ENCODE assay signal across 25 mouse cellular contexts in genomic region chr6:131269599-131269998, GRCm38 (mm10). TPM values are rescaled to one million over a fixed set of nuclear protein-coding genes. Genes with fewer than 3 reads are reported as not detected.
DNase-seq lines count a peak whose midpoint lies in the region; ATAC-seq and TF ChIP-seq lines count a peak whose summit lies in the region.
"Had no signal": no experiment of that assay in that cellular context is flagged by ENCODE, and none has a peak within 500 bp of the region (broad histone marks: within the 10 kb centered on the region; RNA-seq: fewer than 3 reads in every experiment).

No protein-coding gene starts in this region.

- no peaks in the 10 kb centered on the region for H3K4me1 ChIP-seq in liver, adult 2 months (ENCODE audit: control insufficient read depth, insufficient read depth, low read length)
- no peaks in the 10 kb centered on the region for H3K4me1 ChIP-seq in liver, embryonic 12.5 days
- H3K4me1 ChIP-seq: embryonic facial prominence, embryonic 15.5 days; forebrain, embryonic 15.5 days; heart, embryonic 15.5 days; hindbrain, embryonic 10.5 days had no signal

- 87% methylated on average over 2 of the region's 2 CpGs for WGBS in liver, adult 2 months
- WGBS in liver, embryonic 12.5 days (ENCODE audit: insufficient replicate concordance): 68% methylated on average over 2 of the region's 2 CpGs

- no peak overlapping the region for H3K4me3 ChIP-seq in liver, adult 2 months (ENCODE audit: insufficient read depth, low read depth, low read length)
- H3K4me3 ChIP-seq in liver, embryonic 12.5 days: no peak overlapping the region
- H3K4me3 ChIP-seq: embryonic facial prominence, embryonic 15.5 days; erythroblast, embryonic 14.5 days; forebrain, embryonic 15.5 days; heart, adult 2 months; heart, embryonic 15.5 days; hindbrain, embryonic 10.5 days had no signal

- TF ChIP-seq CTCF in liver, adult 2 months (IDR thresholded peaks at IDR 0.05; ENCODE audit: low read depth, low read length): no peak

- ATAC-seq in liver, embryonic 12.5 days: no peak
- peak; percentile 81 to 94; a peak in 3 of 4 replicates for ATAC-seq in hematopoietic stem cell, adult 5-6 weeks (replicated peaks in 1 of 2; ENCODE audit: insufficient read depth in 1 of 2, low FRiP score in 2 of 2, low TSS enrichment in 1 of 2, low read depth in 1 of 2, poor library complexity in 2 of 2, severe bottlenecking in 2 of 2)
- peak; percentile 99 for ATAC-seq in megakaryocyte progenitor cell, adult 5-6 weeks (replicated peaks; ENCODE audit: poor library complexity)
- ATAC-seq: activated CD4-positive, CD25-positive, alpha-beta regulatory T cell, adult 4 months; forebrain, embryonic 15.5 days; Patski had no signal

- peak; percentile 37 for DNase-seq in liver, adult 2 months (ENCODE audit: extremely low read depth, low read depth, low spot score)
- peak; percentile 68 for DNase-seq in A20 (ENCODE audit: low read depth, low spot score)
- DNase-seq in urinary bladder, adult 18-20 months (ENCODE audit: low spot score in 2 of 2): no peak
- DNase-seq in left cerebral cortex, postnatal 4 days: no peak
- no peak for DNase-seq in lung, adult 18-20 months
- DNase-seq: adrenal gland, postnatal 25 days; cerebellum, adult 18-20 months; cerebellum, adult 9-11 months; cerebellum, postnatal 36 days; heart, adult 2 months; heart, postnatal 14 days had no signal

- H3K9me3 ChIP-seq in liver, embryonic 12.5 days (replicated peaks): no peaks in the 10 kb centered on the region
- H3K9me3 ChIP-seq: embryonic facial prominence, embryonic 15.5 days; forebrain, embryonic 15.5 days; heart, embryonic 15.5 days; hindbrain, embryonic 10.5 days had no signal

- no peaks in the 10 kb centered on the region for H3K79me2 ChIP-seq in liver, adult 2 months (ENCODE audit: control insufficient read depth, insufficient read depth, low read length)

- TF ChIP-seq POLR2A in liver, adult 2 months (IDR thresholded peaks at IDR 0.05; ENCODE audit: extremely low read depth, insufficient read depth, low read length): no peak

- H3K9ac ChIP-seq in liver, adult 2 months (ENCODE audit: low read depth, low read length): no peak overlapping the region
- no peak overlapping the region for H3K9ac ChIP-seq in liver, embryonic 12.5 days
- H3K9ac ChIP-seq: embryonic facial prominence, embryonic 15.5 days; forebrain, embryonic 15.5 days; heart, embryonic 15.5 days; hindbrain, embryonic 14.5 days had no signal

- no peaks in the 10 kb centered on the region for H3K27me3 ChIP-seq in liver, adult 2 months (ENCODE audit: control insufficient read depth, insufficient read depth, low read length)
- H3K27me3 ChIP-seq in liver, embryonic 12.5 days (replicated peaks): no peaks in the 10 kb centered on the region
- H3K27me3 ChIP-seq: embryonic facial prominence, embryonic 15.5 days; forebrain, embryonic 15.5 days; heart, embryonic 15.5 days; Patski had no signal

- H3K36me3 ChIP-seq in liver, adult 2 months (ENCODE audit: control insufficient read depth, insufficient read depth, low read length): no peaks in the 10 kb centered on the region
- no peaks in the 10 kb centered on the region for H3K36me3 ChIP-seq in liver, embryonic 12.5 days
- H3K36me3 ChIP-seq: embryonic facial prominence, embryonic 15.5 days; forebrain, embryonic 15.5 days; heart, embryonic 15.5 days; hindbrain, embryonic 10.5 days had no signal

- intact Hi-C loops in left cerebral cortex, postnatal 4 days (cut with DNase I): no loop called here

- H3K27ac ChIP-seq in liver, adult 2 months (replicated peaks; ENCODE audit: insufficient read depth, low read depth, low read length): no peak overlapping the region
- H3K27ac ChIP-seq in liver, embryonic 12.5 days: no peak overlapping the region
- H3K27ac ChIP-seq: embryonic facial prominence, embryonic 15.5 days; forebrain, embryonic 15.5 days; heart, adult 2 months; heart, embryonic 15.5 days; hindbrain, embryonic 10.5 days; hindbrain, embryonic 14.5 days had no signal

- no peak overlapping the region for H3K4me2 ChIP-seq in liver, embryonic 12.5 days
- H3K4me2 ChIP-seq: embryonic facial prominence, embryonic 15.5 days; forebrain, embryonic 15.5 days; heart, embryonic 11.5 days; heart, embryonic 15.5 days; hindbrain, embryonic 14.5 days had no signal

RNA-seq across cellular contexts. Expression of gene Klra2, which starts 22.4 kb away (rescaled TPM):
- 3.0 and 3.5 TPM in 2 replicates for total RNA-seq in liver, adult 2 months (2014; rRNA removed)
- polyA plus RNA-seq in liver, adult 2 months (2012; rRNA removed): 0.20 and 0.44 TPM in 2 replicates
- polyA plus RNA-seq in liver, embryonic 12.5 days (2016; fragmentation: Nextera tagmentation; extraction: Ambion mirVana): 0.07 and 0.11 TPM in 2 replicates
- total RNA-seq in hematopoietic stem cell, adult 5-6 weeks (2017): 3.6 and 9.0 TPM in 2 replicates
- 1.3 and 3.2 TPM in 2 replicates for total RNA-seq in megakaryocyte progenitor cell, adult 5-6 weeks (2015)
- 0.57 and 1.7 TPM in 2 replicates for total RNA-seq in megakaryocyte progenitor cell, adult 5-6 weeks (2017)
- under 1 TPM in 1 of 2 experiments, not detected in 1; 0.32 TPM for total RNA-seq in left cerebral cortex, postnatal 4 days (2021)
- polyA plus RNA-seq: activated CD4-positive, CD25-positive, alpha-beta regulatory T cell, adult 4 months; embryonic facial prominence, embryonic 11.5 days; embryonic facial prominence, embryonic 15.5 days; erythroblast, embryonic 14.5 days; forebrain, embryonic 11.5 days; forebrain, embryonic 15.5 days; heart, embryonic 11.5 days; hindbrain, embryonic 10.5 days had no signal

RNA-seq across cellular contexts. Expression of gene Magohb, which starts 23.4 kb away (rescaled TPM):
- total RNA-seq in liver, adult 2 months (2014; rRNA removed): 3.0 and 4.5 TPM in 2 replicates
- polyA plus RNA-seq in liver, adult 2 months (2012; rRNA removed): 0.51 and 1.0 TPM in 2 replicates
- 43.9 and 46.3 TPM in 2 replicates for polyA plus RNA-seq in liver, embryonic 12.5 days (2016; fragmentation: Nextera tagmentation; extraction: Ambion mirVana)
- total RNA-seq in hematopoietic stem cell, adult 5-6 weeks (2017): 23.7 and 47.0 TPM in 2 replicates
- total RNA-seq in megakaryocyte progenitor cell, adult 5-6 weeks (2015): 47.2 and 52.3 TPM in 2 replicates
- 43.9 and 51.9 TPM in 2 replicates for total RNA-seq in megakaryocyte progenitor cell, adult 5-6 weeks (2017)
- total RNA-seq in left cerebral cortex, postnatal 4 days (2021): 10 to 100 TPM; 21.9 to 22.7 TPM

Comparison
In these comparisons a context has a peak if more than half of its experiments do, and no peak if none do; other contexts are left out.
1. DNase-seq: peak in liver, adult 2 months (single experiment) and A20 (single experiment); none in urinary bladder, adult 18-20 months (0 of 2), left cerebral cortex, postnatal 4 days (single experiment) and lung, adult 18-20 months (0 of 2).